Mouse (Mus musculus): Measurements from ENCODE around the gene Man2a2.

GRCm38 (mm10) chr7:80336932-80337331, 34.2 kb downstream of the Man2a2 start:
- no peak for TF ChIP-seq CTCF (IDR thresholded peaks at IDR 0.05; ENCODE audit: control insufficient read depth, insufficient read depth, low read length)
- no peak for TF ChIP-seq POLR2A (IDR thresholded peaks at IDR 0.05; ENCODE audit: borderline replicate concordance, control insufficient read depth, low read depth, low read length)
